Mouse (Mus musculus) liver, adult 2 months (tissue): ENCODE measurements around the gene Reep3. TPM values are rescaled to one million over a fixed set of nuclear protein-coding genes. Genes with fewer than 3 reads are reported as not detected.

Source experiments
- DNase-seq: peaks from one replicate; pipeline ENCODE4 v3.0.0-alpha.2; 2011; ENCODE audit warnings: low read depth, low spot score; ENCODE audit errors: extremely low read depth
- H3K27ac ChIP-seq: fragments of 200-500 bp; replicated peaks from 2 replicates; pipeline ENCODE4 v1.5.1; 2012; ENCODE audit warnings: low read depth, mild to moderate bottlenecking, control low read depth, inconsistent platforms, low read length; ENCODE audit not compliant: insufficient read depth
- H3K27me3 ChIP-seq: fragments of 200-500 bp; 2 replicates; pipeline ENCODE4 v1.6.1; 2012; ENCODE audit warnings: mild to moderate bottlenecking, moderate library complexity, low read length, inconsistent platforms; ENCODE audit not compliant: control insufficient read depth, insufficient read depth
- H3K36me3 ChIP-seq: fragments of 200-500 bp; 2 replicates; pipeline ENCODE4 v1.6.1; 2012; ENCODE audit warnings: low read length, inconsistent platforms; ENCODE audit not compliant: control insufficient read depth, insufficient read depth
- H3K4me1 ChIP-seq: fragments of 200-500 bp; 2 replicates; pipeline ENCODE4 v1.6.1; 2011; ENCODE audit warnings: low read length; ENCODE audit not compliant: control insufficient read depth, insufficient read depth
- H3K4me3 ChIP-seq: fragments of 200-500 bp; 2 replicates; pipeline ENCODE4 v1.5.1; 2011; ENCODE audit warnings: low read depth, mild to moderate bottlenecking, control low read depth, low read length, moderate library complexity; ENCODE audit not compliant: insufficient read depth
- H3K79me2 ChIP-seq: fragments of 200-500 bp; 2 replicates; pipeline ENCODE4 v1.6.1; 2012; ENCODE audit warnings: inconsistent platforms, mild to moderate bottlenecking, low read length, moderate library complexity; ENCODE audit not compliant: control insufficient read depth, insufficient read depth
- H3K9ac ChIP-seq: fragments of 200-500 bp; 2 replicates; pipeline ENCODE4 v1.6.1; 2012; ENCODE audit warnings: low read depth, mild to moderate bottlenecking, control low read depth, inconsistent platforms, low read length
- CTCF ChIP-seq: fragments of 200-500 bp; IDR thresholded peaks from 2 replicates; pipeline ENCODE4 v1.5.1; 2011; ENCODE audit warnings: low read depth, low read length, control low read depth
- POLR2A ChIP-seq: fragments of 200-500 bp; IDR thresholded peaks from 2 replicates; pipeline ENCODE4 v1.6.1; 2011; ENCODE audit warnings: low read length, control low read depth; ENCODE audit not compliant: insufficient read depth; ENCODE audit errors: extremely low read depth
- WGBS: fragments of 180-500 bp; shearing (Covaris S2); methylation state at CpG from one replicate; pipeline ENCODE4 v1.1.7; 2018; 5-methylcytosine and 5-hydroxymethylcytosine counted together
- polyA plus RNA-seq: library from polyadenylated mRNA; depleted of rRNA; stranded (reverse); fragments of >200 nt; gene quantifications from 2 replicates; pipeline ENCODE4 v1.2.3, GENCODE M21; 2012
- total RNA-seq: library from RNA; depleted of rRNA; stranded (reverse); fragments of >200 nt; gene quantifications from 2 replicates; pipeline ENCODE4 v1.2.3, GENCODE M21; 2014

Gene Reep3
- total and polyA plus RNA-seq, 2 experiments: 21.6 to 36.1 TPM

DNA sequence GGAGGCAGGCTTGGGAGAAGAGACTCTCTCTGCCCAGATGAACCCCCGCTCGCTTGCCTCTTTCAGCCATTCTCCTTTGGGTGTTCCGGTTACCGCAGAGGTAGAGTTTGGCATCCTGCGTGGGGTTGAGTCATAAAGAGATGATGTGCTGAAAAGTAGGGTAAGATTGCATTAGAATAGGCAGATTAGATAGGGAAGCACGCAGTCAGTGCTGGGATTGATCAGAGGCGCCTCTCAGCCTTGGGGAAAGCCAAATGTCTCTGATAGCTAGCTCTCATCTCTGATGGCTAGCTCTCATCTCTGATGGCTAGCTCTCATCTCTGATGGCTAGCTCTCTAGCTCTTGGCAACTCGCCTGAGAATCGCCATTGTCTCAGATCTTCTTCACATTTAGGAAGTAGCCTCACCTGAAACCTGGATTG lies 4.1 kb upstream of the Reep3 start:
- Histone ChIP-seq H3K9ac (no peak overlapping the region), H3K4me1 (peaks cover 60% of the 10 kb centered on the region)
- DNase-seq: no peak

DNA sequence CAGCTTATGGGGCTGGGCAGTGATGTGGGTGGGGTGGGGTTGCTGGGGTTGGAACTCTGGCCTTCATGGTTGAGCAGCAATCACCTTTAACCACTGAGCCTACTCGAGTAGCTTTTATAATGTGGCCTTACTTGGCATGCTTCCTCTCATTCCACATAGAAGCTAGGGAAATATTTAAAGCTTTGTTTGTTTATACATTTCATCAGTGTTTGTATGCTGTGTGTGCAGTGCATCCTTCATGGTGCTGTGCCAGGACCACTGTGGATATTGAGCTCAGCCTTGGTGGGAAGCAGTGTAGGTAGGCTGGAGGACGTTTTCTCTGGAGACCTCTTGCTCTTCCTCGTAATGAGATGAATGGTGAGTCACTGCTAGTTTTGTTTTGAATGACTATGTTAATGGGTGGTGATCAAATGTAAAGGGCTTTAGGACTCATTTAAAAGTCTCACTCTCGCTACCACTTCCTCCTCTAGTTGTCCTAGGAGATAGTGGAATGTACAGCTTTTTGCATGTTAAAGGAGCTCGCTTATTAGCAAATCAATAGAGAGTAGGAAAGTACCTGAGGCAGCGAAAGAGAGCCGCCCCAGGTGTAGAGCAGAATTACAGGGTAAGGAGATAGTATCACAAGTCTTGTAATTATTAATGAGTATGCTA lies 3.4 kb upstream of the Reep3 start:
- TF ChIP-seq POLR2A (no peak), CTCF (no peak)
- DNase-seq: peak; percentile 57
- H3K36me3 ChIP-seq: no peaks in the 10 kb centered on the region
- H3K9ac ChIP-seq: no peak overlapping the region
- H3K4me1 ChIP-seq: peaks cover 59% of the 10 kb centered on the region
- H3K27me3 ChIP-seq: no peaks in the 10 kb centered on the region
- no peak overlapping the region for H3K27ac ChIP-seq
- no peak overlapping the region for H3K4me3 ChIP-seq
- peaks cover 61% of the 10 kb centered on the region for H3K79me2 ChIP-seq
- WGBS: 28% methylated on average over 7 of the region's 7 CpGs

More for the DNA sequence above, 4.1 kb upstream of the Reep3 start:
- no peak for TF ChIP-seq CTCF
- Histone ChIP-seq H3K36me3 (no peaks in the 10 kb centered on the region), H3K27ac (no peak overlapping the region), H3K27me3 (no peaks in the 10 kb centered on the region), H3K79me2 (peaks cover 63% of the 10 kb centered on the region), H3K4me3 (no peak overlapping the region)
- 59% methylated on average over 9 of the region's 9 CpGs for WGBS

DNA sequence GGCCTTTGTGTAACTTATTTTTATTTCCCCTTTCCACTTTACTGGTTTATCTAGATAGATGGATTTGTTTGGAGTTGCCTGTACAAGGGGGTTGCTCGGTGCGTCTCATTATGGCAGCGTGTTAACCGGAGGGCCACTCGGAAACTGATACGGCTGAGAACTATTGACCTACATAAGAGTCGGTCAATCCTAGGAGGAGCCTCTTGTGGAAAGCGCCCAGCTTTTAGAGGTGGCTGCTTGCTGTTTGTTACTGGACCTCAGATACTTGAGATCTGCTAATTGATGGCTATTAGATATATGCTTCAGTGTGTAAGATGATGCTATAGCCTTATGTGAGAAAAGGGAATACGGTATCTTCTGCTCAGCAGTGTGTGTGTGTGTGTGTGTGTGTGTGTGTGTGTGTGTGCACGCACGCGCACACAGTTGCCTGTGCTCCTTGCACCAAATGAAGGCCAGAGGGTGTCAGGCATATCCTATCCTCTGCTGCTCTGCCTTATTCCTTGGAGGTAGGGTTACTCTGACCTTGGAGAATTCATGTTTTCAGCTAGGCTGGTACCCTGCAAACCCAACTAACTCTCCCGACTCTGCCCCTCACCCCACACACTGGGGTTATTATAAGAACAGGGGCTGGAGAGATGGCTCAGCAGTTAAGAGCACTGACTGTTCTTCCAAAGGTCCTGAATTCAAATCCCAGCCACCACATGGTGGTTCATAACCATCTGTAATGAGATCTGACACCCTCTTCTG lies 2.6 kb upstream of the Reep3 start:
- Histone ChIP-seq H3K9ac (no peak overlapping the region), H3K4me1 (peaks cover 52% of the 10 kb centered on the region), H3K4me3 (no peak overlapping the region), H3K36me3 (no peaks in the 10 kb centered on the region), H3K79me2 (peaks cover 67% of the 10 kb centered on the region), H3K27ac (0 out of 2 replicates have a peak overlapping the region, but pooled peaks have one; percentile 5), H3K27me3 (no peaks in the 10 kb centered on the region)
- peak; percentile 45 for DNase-seq
- WGBS: 44% methylated on average over 13 of the region's 13 CpGs
- TF ChIP-seq POLR2A: no peak
- TF ChIP-seq CTCF: no peak

DNA sequence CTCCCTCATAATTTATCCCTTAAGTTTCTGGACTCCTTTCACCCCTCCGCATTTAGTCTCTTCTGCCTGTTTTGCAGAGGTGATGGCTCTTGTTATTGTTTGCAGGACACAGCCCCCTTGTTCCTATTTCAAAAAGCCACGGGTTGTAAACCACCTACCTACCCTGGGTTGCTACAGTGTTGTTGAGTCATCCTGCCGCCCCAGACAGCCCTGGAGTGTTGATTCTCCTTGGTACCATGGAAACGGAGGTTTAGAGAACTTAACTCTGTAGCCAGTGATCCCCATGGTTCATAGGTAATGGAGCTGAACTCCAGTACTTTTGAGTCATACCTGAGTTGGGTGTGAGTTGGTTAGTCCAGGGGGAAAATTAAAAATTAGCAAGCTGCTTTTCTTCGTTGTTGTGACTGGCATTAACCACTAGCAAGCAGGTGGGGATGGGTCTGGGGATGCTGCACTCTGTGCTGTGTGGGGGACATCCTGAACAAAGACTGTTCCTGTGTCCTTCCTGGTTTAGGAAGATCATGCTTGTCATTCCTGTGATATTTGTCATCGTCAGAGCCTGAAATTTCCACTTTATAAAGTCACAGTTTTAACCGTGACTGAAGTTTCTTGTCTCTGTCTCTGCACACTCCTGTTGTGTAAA lies 1.8 kb upstream of the Reep3 start:
- TF ChIP-seq CTCF: no peak
- no peak for TF ChIP-seq POLR2A
- peaks cover 69% of the 10 kb centered on the region for H3K79me2 ChIP-seq
- DNase-seq: peak; percentile 43
- H3K27me3 ChIP-seq: no peaks in the 10 kb centered on the region
- WGBS: 21% methylated on average over 7 of the region's 7 CpGs
- peaks cover 46% of the 10 kb centered on the region for H3K4me1 ChIP-seq
- peak overlapping the region; percentile 3; the same call in 1 of the 2 replicates for H3K27ac ChIP-seq
- peak overlapping the region; percentile 20; the same call in 1 of the 2 replicates for H3K9ac ChIP-seq
- no peaks in the 10 kb centered on the region for H3K36me3 ChIP-seq
- H3K4me3 ChIP-seq: no peak overlapping the region

DNA sequence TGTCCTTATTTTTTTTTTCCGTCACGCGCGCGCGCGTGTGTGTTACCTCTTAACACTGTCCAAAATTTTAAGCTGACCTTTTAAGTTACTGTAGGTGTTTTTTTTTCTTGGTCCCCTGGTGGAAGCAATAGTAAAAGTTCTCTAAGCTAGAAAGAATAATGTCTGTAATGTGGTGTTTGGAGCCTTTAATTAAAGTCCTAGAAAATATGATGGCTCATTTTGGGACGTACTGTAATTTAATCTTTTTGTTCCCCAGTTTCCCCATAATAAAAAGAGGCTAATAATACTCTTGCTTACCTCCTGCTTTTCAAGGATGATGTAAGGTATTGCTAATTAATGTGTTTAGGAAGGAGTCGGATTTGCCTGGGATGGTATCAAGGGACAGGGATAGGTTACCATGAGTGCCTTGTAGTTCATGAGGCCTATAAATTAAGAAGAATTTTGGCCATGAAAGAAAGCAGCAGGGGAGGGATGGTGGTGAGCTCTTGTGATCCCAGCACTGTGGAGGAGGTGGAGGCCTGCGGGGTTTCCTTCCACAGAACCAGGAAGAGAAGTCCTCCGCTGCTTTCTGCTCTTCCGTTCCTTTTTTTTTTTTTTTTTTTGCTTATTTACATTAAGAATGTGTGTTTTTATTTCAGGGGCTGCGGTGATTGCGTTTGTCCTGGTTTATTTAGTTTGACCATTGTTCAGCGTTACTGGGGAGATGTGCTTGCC lies 849 bp upstream of the Reep3 start:
- H3K27ac ChIP-seq: peak overlapping the region; percentile 88
- TF ChIP-seq POLR2A (no peak), CTCF (no peak)
- WGBS: 1% methylated on average over 15 of the region's 15 CpGs
- no peak for DNase-seq
- peak overlapping the region; percentile 100 for H3K9ac ChIP-seq
- H3K4me1 ChIP-seq: peaks cover 38% of the 10 kb centered on the region
- peak overlapping the region; percentile 73 for H3K4me3 ChIP-seq
- no peaks in the 10 kb centered on the region for H3K36me3 ChIP-seq
- peaks cover 63% of the 10 kb centered on the region for H3K79me2 ChIP-seq
- no peaks in the 10 kb centered on the region for H3K27me3 ChIP-seq
